ENCODE assay signal across 24 mouse cellular contexts in the genomic region with DNA sequence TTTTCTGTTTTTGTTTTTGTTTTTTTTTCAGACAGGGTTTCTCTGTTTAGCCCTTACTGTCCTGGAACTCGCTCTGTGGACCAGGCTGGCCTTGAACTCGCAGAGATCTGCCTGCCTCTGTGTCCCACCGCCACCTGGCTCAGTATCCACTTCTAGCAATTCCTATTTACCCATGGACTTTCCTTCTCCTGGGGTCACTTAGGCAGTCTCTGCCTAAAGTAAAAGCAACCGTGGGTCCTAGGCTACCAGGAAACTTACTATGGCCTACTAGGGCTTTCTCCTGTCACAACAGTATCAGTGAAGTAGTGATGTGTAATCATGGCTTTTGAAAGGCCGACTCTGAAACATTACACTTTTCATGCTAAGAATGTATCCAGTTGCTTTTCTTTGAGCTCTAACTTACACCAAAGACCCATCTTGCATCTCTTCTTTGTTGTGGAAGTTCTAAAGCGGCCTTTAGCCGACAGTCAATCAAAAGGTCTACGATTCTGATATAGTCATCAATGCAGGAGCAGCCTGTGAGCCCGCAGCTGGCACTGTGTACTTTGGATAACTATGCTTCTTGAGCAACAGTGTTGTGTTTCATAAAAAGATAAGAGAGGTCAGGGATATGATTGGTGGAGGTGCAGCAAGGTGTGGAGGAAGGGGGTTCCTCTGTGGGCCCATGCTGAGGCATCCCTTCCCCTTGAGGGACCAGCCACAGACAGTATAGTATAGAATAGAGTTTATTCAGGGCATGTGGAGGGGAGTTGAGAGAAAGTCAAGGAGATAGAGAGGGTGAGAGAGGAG. TPM values are rescaled to one million over a fixed set of nuclear protein-coding genes. Genes with fewer than 3 reads are reported as not detected.
"Had no signal": no experiment of that assay in that cellular context is flagged by ENCODE, and none has a peak within 500 bp of the region (broad histone marks: within the 10 kb centered on the region; RNA-seq: fewer than 3 reads in every experiment).

No protein-coding gene starts in this region.

- H3K9me3 ChIP-seq: limb, embryonic 13.5 days; liver, embryonic 12.5 days; midbrain, embryonic 10.5 days; neural tube, embryonic 13.5 days had no signal

- H3K36me3 ChIP-seq: limb, embryonic 13.5 days; liver, embryonic 12.5 days; midbrain, embryonic 10.5 days; neural tube, embryonic 13.5 days had no signal

- H3K27ac ChIP-seq: limb, embryonic 13.5 days; liver, embryonic 12.5 days; midbrain, embryonic 10.5 days; neural tube, embryonic 13.5 days had no signal

- H3K9ac ChIP-seq: limb, embryonic 13.5 days; liver, embryonic 12.5 days; lung, embryonic 14.5 days; neural tube, embryonic 13.5 days had no signal

- ATAC-seq: liver, embryonic 12.5 days; midbrain, embryonic 16.5 days had no signal

- H3K4me2 ChIP-seq: limb, embryonic 13.5 days; liver, embryonic 12.5 days; lung, embryonic 14.5 days; neural tube, embryonic 13.5 days had no signal

- H3K4me1 ChIP-seq: limb, embryonic 13.5 days had no signal

- H3K4me3 ChIP-seq: limb, embryonic 13.5 days; liver, embryonic 12.5 days; midbrain, embryonic 10.5 days; neural tube, embryonic 13.5 days had no signal

- DNase-seq: kidney, postnatal 14 days; left cerebral cortex, postnatal 4 days; lung, embryonic 14.5 days; lung, postnatal 10 days; lung, postnatal 4 days; retina, postnatal 1 day; right cerebral cortex, postnatal 4 days; spleen, adult 18-20 months; thymus, adult 2 months; thymus, postnatal 25 days had no signal

- H3K27me3 ChIP-seq: limb, embryonic 13.5 days; neural tube, embryonic 13.5 days had no signal

RNA-seq across cellular contexts. Expression of gene Myh7, which starts 12.9 kb away (rescaled TPM):
- total RNA-seq: megakaryocyte, adult 5-6 weeks had no signal

RNA-seq across cellular contexts. Expression of gene Gm17428, which starts 30.6 kb away (rescaled TPM):
- total RNA-seq: layer of hippocampus, adult 8-10 months; layer of hippocampus, postnatal 14 days; left cerebral cortex, adult 18-20 months; left cerebral cortex, postnatal 10 days; left cerebral cortex, postnatal 4 days; megakaryocyte, adult 5-6 weeks had no signal
- polyA plus RNA-seq: large intestine, adult 2 months; limb, embryonic 13.5 days; liver, embryonic 12.5 days; liver, embryonic 16.5 days; lung, embryonic 14.5 days; midbrain, embryonic 10.5 days; midbrain, embryonic 16.5 days; neural tube, embryonic 13.5 days; stomach, embryonic 14.5 days; thymus, adult 2 months; urinary bladder, adult 2 months had no signal

RNA-seq across cellular contexts. Expression of gene Myh6, which starts 40.6 kb away (rescaled TPM):
- total RNA-seq: megakaryocyte, adult 5-6 weeks had no signal
